Mouse (Mus musculus) limb, embryonic 11.5 days (tissue): Measurements from ENCODE around the gene Ruvbl2. TPM values are rescaled to one million over a fixed set of nuclear protein-coding genes. Genes with fewer than 3 reads are reported as not detected.

Experiments used
- ATAC-seq: fragments of 200-750 bp; cut with Nextera tagmentation; 2 replicates; pipeline ENCODE4 v1.8.0; 2017; ENCODE audit warnings: low read depth; ENCODE audit not compliant: insufficient number of reproducible peaks, low FRiP score, low TSS enrichment
- DNase-seq: peaks from one replicate; pipeline ENCODE4 v3.0.0-alpha.2; 2015; ENCODE audit warnings: low spot score
- H3K27ac ChIP-seq: fragments of 300-500 bp; sonication (generic); replicated peaks from 2 replicates; pipeline ENCODE4 v1.5.1; 2014; ENCODE audit warnings: low read depth, mild to moderate bottlenecking, low read length
- H3K27me3 ChIP-seq: fragments of 300-500 bp; sonication (generic); 2 replicates; pipeline ENCODE4 v1.6.1; 2014; ENCODE audit warnings: mild to moderate bottlenecking, low read length, mixed read lengths; ENCODE audit not compliant: control insufficient read depth, insufficient read depth
- H3K36me3 ChIP-seq: fragments of 300-500 bp; sonication (generic); 2 replicates; pipeline ENCODE4 v1.6.1; 2014; ENCODE audit warnings: mild to moderate bottlenecking, low read length, moderate library complexity, mixed read lengths; ENCODE audit not compliant: control insufficient read depth, insufficient read depth
- H3K4me1 ChIP-seq: fragments of 300-500 bp; sonication (generic); 2 replicates; pipeline ENCODE4 v1.6.1; 2014; ENCODE audit warnings: low read length, mixed read lengths; ENCODE audit not compliant: control insufficient read depth, insufficient read depth
- H3K4me2 ChIP-seq: fragments of 300-500 bp; sonication (generic); 2 replicates; pipeline ENCODE4 v1.6.1; 2014; ENCODE audit warnings: low read depth, mild to moderate bottlenecking, moderate library complexity; ENCODE audit not compliant: severe bottlenecking
- H3K4me3 ChIP-seq: fragments of 300-500 bp; sonication (generic); 2 replicates; pipeline ENCODE4 v1.5.1; 2014; ENCODE audit warnings: low read depth, low read length
- H3K9ac ChIP-seq: fragments of 300-500 bp; sonication (generic); 2 replicates; pipeline ENCODE4 v1.6.1; 2014; ENCODE audit warnings: mild to moderate bottlenecking, low read length
- H3K9me3 ChIP-seq: fragments of 300-500 bp; sonication (generic); 2 replicates; pipeline ENCODE4 v1.6.1; 2016; ENCODE audit warnings: low read length; ENCODE audit not compliant: control insufficient read depth
- WGBS: fragments of 180-500 bp; shearing (Covaris S2); extraction: QIAGEN DNeasy Blood & Tissue Kit; methylation state at CpG from one replicate; pipeline ENCODE4 v1.1.7; 2014; 5-methylcytosine and 5-hydroxymethylcytosine counted together
- microRNA-seq: library from miRNA; unstranded; fragments of <30 nt; microRNA quantifications from one replicate; pipeline ENCODE4, GENCODE M21; 2016
- polyA plus RNA-seq: library from polyadenylated mRNA; unstranded; fragments of >200 nt; fragmentation: Nextera tagmentation; extraction: Ambion mirVana; gene quantifications from 2 replicates; pipeline ENCODE4 v1.2.1, GENCODE M21; 2014

The Ruvbl2 gene
- polyA plus RNA-seq, 1 experiment from 2014 or later, result 187 TPM

DNA sequence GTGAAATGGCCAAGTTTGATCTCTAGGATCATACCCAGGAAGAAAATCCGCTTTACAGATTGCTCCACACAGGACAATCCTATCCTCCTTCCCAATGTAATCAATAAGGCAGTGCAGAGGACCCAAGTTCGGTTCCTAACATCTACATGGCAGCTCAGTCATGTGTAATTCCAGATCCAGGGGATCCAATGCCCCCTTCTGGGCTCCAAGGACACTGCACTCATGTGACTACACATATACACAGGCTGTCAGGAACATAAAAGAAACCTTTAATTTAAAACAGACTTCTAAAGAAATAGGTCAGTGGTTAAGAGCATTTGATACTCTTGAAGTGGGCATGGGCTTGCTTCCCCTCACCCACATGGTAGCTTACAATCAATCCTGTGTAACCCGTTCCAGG lies 51.8 kb downstream of the Ruvbl2 start:
- H3K27me3 ChIP-seq, result no peaks in the 10 kb centered on the region
- H3K4me2 ChIP-seq, result no peak overlapping the region
- H3K9ac ChIP-seq, result no peak overlapping the region
- no peak for ATAC-seq
- H3K4me1 ChIP-seq, result no peaks in the 10 kb centered on the region
- H3K4me3 ChIP-seq, result no peak overlapping the region
- no peak overlapping the region for H3K27ac ChIP-seq
- H3K9me3 ChIP-seq, result no peaks in the 10 kb centered on the region
- peaks cover 72% of the 10 kb centered on the region for H3K36me3 ChIP-seq
- peak; percentile 36 for DNase-seq
- 81% methylated on average over 3 of the region's 3 CpGs for WGBS

DNA sequence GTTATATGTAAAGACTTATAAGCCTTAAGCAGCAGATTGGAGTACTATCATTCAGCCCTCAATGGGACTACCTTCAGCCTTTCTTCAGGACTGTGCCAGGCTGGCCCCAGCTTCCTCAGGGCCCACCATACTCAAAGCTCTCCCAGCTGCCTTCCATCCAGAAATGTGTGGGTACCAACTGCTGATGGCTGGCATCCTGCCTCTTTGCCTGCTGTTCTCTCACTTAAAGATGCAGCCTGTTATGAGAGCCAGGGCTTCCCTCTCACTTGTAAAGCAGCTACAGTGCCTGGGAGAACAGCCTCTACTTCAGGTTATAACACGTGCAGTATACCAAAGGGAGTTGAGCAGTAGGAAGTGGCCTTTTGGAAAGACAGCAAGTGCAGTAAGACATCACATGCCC lies 61.8 kb downstream of the Ruvbl2 start:
- peaks cover 47% of the 10 kb centered on the region for H3K36me3 ChIP-seq
- H3K27me3 ChIP-seq, result no peaks in the 10 kb centered on the region
- no peaks in the 10 kb centered on the region for H3K9me3 ChIP-seq
- no peak overlapping the region for H3K4me3 ChIP-seq
- WGBS, result 93% methylated on average over 1 of the region's 1 CpGs
- H3K4me2 ChIP-seq, result no peak overlapping the region
- no peak for DNase-seq
- ATAC-seq, result no peak
- no peaks in the 10 kb centered on the region for H3K4me1 ChIP-seq
- H3K9ac ChIP-seq, result no peak overlapping the region
- H3K27ac ChIP-seq, result no peak overlapping the region

DNA sequence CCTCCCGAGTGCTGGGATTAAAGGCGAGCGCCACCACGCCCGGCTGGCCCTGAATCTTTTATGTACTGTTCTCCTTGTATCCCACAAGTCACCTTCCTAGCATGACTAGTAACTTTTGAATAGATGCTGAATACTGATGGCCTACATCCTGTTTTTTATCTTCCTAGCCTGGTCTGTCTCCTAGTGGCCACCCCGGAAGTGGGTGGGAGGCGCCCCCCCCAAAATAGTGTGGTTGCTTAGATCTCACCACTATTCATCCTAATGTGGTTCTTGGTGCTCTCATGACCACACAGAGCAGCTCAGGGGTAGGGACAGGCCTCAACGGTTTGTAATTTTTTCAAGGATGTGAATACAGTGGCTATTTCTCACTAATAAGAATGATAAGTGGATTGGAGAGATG lies 63.3 kb downstream of the Ruvbl2 start:
- DNase-seq (no peak), ATAC-seq (no peak)
- H3K9me3 ChIP-seq, result no peaks in the 10 kb centered on the region
- no peak overlapping the region for H3K9ac ChIP-seq
- 96% methylated on average over 8 of the region's 8 CpGs for WGBS
- no peak overlapping the region for H3K4me2 ChIP-seq
- peaks cover 3% of the 10 kb centered on the region; the same call in 1 of the 2 replicates for H3K27me3 ChIP-seq
- peaks cover 34% of the 10 kb centered on the region for H3K36me3 ChIP-seq
- H3K27ac ChIP-seq, result no peak overlapping the region
- H3K4me3 ChIP-seq, result no peak overlapping the region
- 0 out of 2 replicates have a peak, but pooled peaks cover 3% of the 10 kb centered on the region for H3K4me1 ChIP-seq

DNA sequence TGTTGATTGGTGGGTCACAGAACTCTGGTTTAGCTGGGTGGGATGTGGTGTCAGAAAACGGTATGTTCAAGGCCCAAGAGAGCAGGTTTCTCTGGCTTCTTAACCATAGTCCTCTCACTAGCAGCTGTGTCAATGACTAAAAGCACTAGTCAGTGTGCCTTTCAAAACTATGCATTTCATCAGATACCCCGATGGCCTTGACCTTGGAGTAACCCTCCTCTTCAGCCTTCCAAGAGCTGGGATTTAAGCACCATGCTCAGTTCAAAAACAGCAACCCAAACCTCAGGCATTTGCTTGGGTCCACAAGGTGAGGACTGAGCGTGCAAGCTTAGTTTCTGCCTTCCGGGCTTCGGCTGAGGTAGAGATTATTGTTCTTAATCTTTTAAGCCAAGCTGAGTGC lies 65.5 kb downstream of the Ruvbl2 start:
- Histone ChIP-seq H3K9ac (no peak overlapping the region), H3K27ac (no peak overlapping the region), H3K27me3 (peaks cover 22% of the 10 kb centered on the region), H3K4me3 (no peak overlapping the region), H3K4me2 (no peak overlapping the region), H3K4me1 (0 out of 2 replicates have a peak, but pooled peaks cover 7% of the 10 kb centered on the region), H3K9me3 (no peaks in the 10 kb centered on the region), H3K36me3 (peaks cover 21% of the 10 kb centered on the region)
- ATAC-seq (no peak), DNase-seq (no peak)
- WGBS, result 87% methylated on average over 5 of the region's 5 CpGs

Small RNA genes within 50 kb of the gene (microRNA-seq; reads per million reads assigned to microRNA genes)
- not detected for gene Gm22133

Other genes with a start within 250 kb of the Ruvbl2 start
- gene Ccdc155, start 233.2 kb downstream of the Ruvbl2 start, polyA plus RNA-seq, result 0.41 and 0.51 TPM in 2 replicates
- gene Dkkl1, start 225.9 kb downstream of the Ruvbl2 start, polyA plus RNA-seq, result 0.51 and 0.60 TPM in 2 replicates
- 378 and 385 TPM in 2 replicates for gene Tead2, start 222.3 kb downstream of the Ruvbl2 start, polyA plus RNA-seq
- gene Cd37, start 199.0 kb downstream of the Ruvbl2 start, polyA plus RNA-seq, result 0.82 and 1.6 TPM in 2 replicates
- gene Slc6a16, start 197.0 kb downstream of the Ruvbl2 start, polyA plus RNA-seq, result 0.20 and 0.36 TPM in 2 replicates
- not detected in 2 replicates for gene Slc6a21, start 160.6 kb downstream of the Ruvbl2 start, polyA plus RNA-seq
- 6.7 and 8.9 TPM in 2 replicates for gene Trpm4, start 104.3 kb downstream of the Ruvbl2 start, polyA plus RNA-seq
- 0.52 and 0.83 TPM in 2 replicates for gene Hrc, start 102.8 kb downstream of the Ruvbl2 start, polyA plus RNA-seq
- 5.4 and 6.1 TPM in 2 replicates for gene Ppfia3, start 71.1 kb downstream of the Ruvbl2 start, polyA plus RNA-seq
- gene Lin7b, start 67.5 kb downstream of the Ruvbl2 start, polyA plus RNA-seq, result 0.43 and 0.89 TPM in 2 replicates
- 87.5 and 93.0 TPM in 2 replicates for gene Snrnp70, start 42.4 kb downstream of the Ruvbl2 start, polyA plus RNA-seq
- gene Kcna7, start 32.4 kb downstream of the Ruvbl2 start, polyA plus RNA-seq, result not detected in 2 replicates
- gene Ntf5, start 24.4 kb downstream of the Ruvbl2 start, polyA plus RNA-seq, result 3.8 and 4.1 TPM in 2 replicates
- gene Lhb, start 17.3 kb downstream of the Ruvbl2 start, polyA plus RNA-seq, result not detected in 2 replicates
- 39.1 and 41.8 TPM in 2 replicates for gene Gys1, start 3.3 kb downstream of the Ruvbl2 start, polyA plus RNA-seq
- 4,688 and 5,046 TPM in 2 replicates for gene Ftl1, start 21.8 kb upstream of the Ruvbl2 start, polyA plus RNA-seq
- 186 and 191 TPM in 2 replicates for gene Bax, start 28.8 kb upstream of the Ruvbl2 start, polyA plus RNA-seq
- gene Tulp2, start 43.8 kb upstream of the Ruvbl2 start, polyA plus RNA-seq, result 1.1 and 1.5 TPM in 2 replicates
- not detected in 2 replicates for gene Gm45808, start 48.7 kb upstream of the Ruvbl2 start, polyA plus RNA-seq
- gene Dhdh, start 50.7 kb upstream of the Ruvbl2 start, polyA plus RNA-seq, result 3.3 and 4.3 TPM in 2 replicates
- gene Nucb1, start 72.3 kb upstream of the Ruvbl2 start, polyA plus RNA-seq, result 116 and 122 TPM in 2 replicates
- 19.5 and 21.9 TPM in 2 replicates for gene Ppp1r15a, start 88.2 kb upstream of the Ruvbl2 start, polyA plus RNA-seq
- gene Plekha4, start 88.2 kb upstream of the Ruvbl2 start, polyA plus RNA-seq, result 0.52 and 0.64 TPM in 2 replicates
- gene Hsd17b14, start 116.8 kb upstream of the Ruvbl2 start, polyA plus RNA-seq, result 0.58 and 1.0 TPM in 2 replicates
- gene Bcat2, start 132.1 kb upstream of the Ruvbl2 start, polyA plus RNA-seq, result 50.7 and 54.2 TPM in 2 replicates
- not detected in 2 replicates for gene Fgf21, start 177.4 kb upstream of the Ruvbl2 start, polyA plus RNA-seq
- gene Fut1, start 179.2 kb upstream of the Ruvbl2 start, polyA plus RNA-seq, result 0.07 TPM in 1 of 2 replicates, not detected in the other
- gene Izumo1, start 183.7 kb upstream of the Ruvbl2 start, polyA plus RNA-seq, result not detected in 2 replicates
- 5.8 and 6.4 TPM in 2 replicates for gene Rasip1, start 189.4 kb upstream of the Ruvbl2 start, polyA plus RNA-seq
- gene Mamstr, start 201.9 kb upstream of the Ruvbl2 start, polyA plus RNA-seq, result 2.8 and 5.1 TPM in 2 replicates
- gene Fut2, start 228.3 kb upstream of the Ruvbl2 start, polyA plus RNA-seq, result 0.12 and 0.28 TPM in 2 replicates
- gene Ntn5, start 245.9 kb upstream of the Ruvbl2 start, polyA plus RNA-seq, result 0.24 and 0.44 TPM in 2 replicates